Mouse (Mus musculus) neural tube, embryonic 11.5 days (tissue): ENCODE data around the gene Gm21748. TPM values are rescaled to one million over a fixed set of nuclear protein-coding genes. Genes with fewer than 3 reads are reported as not detected.
"Not testable (repeated sequence)": the region's sequence is repeated elsewhere in the genome, so short reads cannot be mapped to it uniquely, and the experiment has no call there.

Experiments used
- ATAC-seq: fragments of 200-750 bp; cut with Nextera tagmentation; 2 replicates; pipeline ENCODE4 v1.8.0; 2017; ENCODE audit warnings: moderate number of reproducible peaks, mild to moderate bottlenecking, moderate TSS enrichment, moderate library complexity; ENCODE audit not compliant: insufficient read depth, low FRiP score, low TSS enrichment
- DNase-seq: peaks from one replicate; pipeline ENCODE4 v3.0.0-alpha.2; 2015; ENCODE audit warnings: low spot score
- H3K27ac ChIP-seq: fragments of 300-500 bp; sonication (generic); 2 replicates; pipeline ENCODE4 v1.5.1; 2014; ENCODE audit warnings: low read depth, mild to moderate bottlenecking, low read length
- H3K27me3 ChIP-seq: fragments of 300-500 bp; sonication (generic); 2 replicates; pipeline ENCODE4 v1.6.1; 2014; ENCODE audit warnings: mild to moderate bottlenecking, low read length, mixed read lengths; ENCODE audit not compliant: control insufficient read depth, insufficient read depth
- H3K36me3 ChIP-seq: fragments of 300-500 bp; sonication (generic); 2 replicates; pipeline ENCODE4 v1.6.1; 2014; ENCODE audit warnings: mild to moderate bottlenecking, low read length, moderate library complexity, mixed read lengths; ENCODE audit not compliant: control insufficient read depth, insufficient read depth
- H3K4me1 ChIP-seq: fragments of 300-500 bp; sonication (generic); 2 replicates; pipeline ENCODE4 v1.6.1; 2014; ENCODE audit warnings: low read length, mixed read lengths; ENCODE audit not compliant: control insufficient read depth, insufficient read depth
- H3K4me2 ChIP-seq: fragments of 300-500 bp; sonication (generic); 2 replicates; pipeline ENCODE4 v1.6.1; 2014; ENCODE audit warnings: low read depth, mild to moderate bottlenecking, moderate library complexity
- H3K4me3 ChIP-seq: fragments of 300-500 bp; sonication (generic); 2 replicates; pipeline ENCODE4 v1.5.1; 2014; ENCODE audit warnings: low read depth, low read length
- H3K9ac ChIP-seq: fragments of 300-500 bp; sonication (generic); 2 replicates; pipeline ENCODE4 v1.6.1; 2014; ENCODE audit warnings: mild to moderate bottlenecking, low read length
- H3K9me3 ChIP-seq: fragments of 300-500 bp; sonication (generic); 2 replicates; pipeline ENCODE4 v1.6.1; 2016; ENCODE audit warnings: low read length; ENCODE audit not compliant: control insufficient read depth
- WGBS: fragments of 180-500 bp; shearing (Covaris S2); extraction: QIAGEN DNeasy Blood & Tissue Kit; methylation state at CpG from one replicate; pipeline ENCODE4 v1.1.7; 2014; 5-methylcytosine and 5-hydroxymethylcytosine counted together
- polyA plus RNA-seq: library from polyadenylated mRNA; unstranded; fragments of >200 nt; fragmentation: Nextera tagmentation; extraction: Ambion mirVana; gene quantifications from 2 replicates; pipeline ENCODE4 v1.2.1, GENCODE M21; 2014

Gene Gm21748
- polyA plus RNA-seq: not detected in 2 replicates

GRCm38 (mm10) chrY:90839077-90839476 lies at the start of gene Gm21748:
Gene Gm21748, minus strand, starts transcription at chrY:90839177.
- H3K4me2 ChIP-seq, H3K27me3 ChIP-seq, H3K36me3 ChIP-seq, DNase-seq, H3K9me3 ChIP-seq, H3K4me1 ChIP-seq, H3K4me3 ChIP-seq, H3K9ac ChIP-seq, ATAC-seq, H3K27ac ChIP-seq: not testable (repeated sequence)
- whole genome bisulfite sequencing: no CpG with 5 or more reads among the region's 8 CpGs

Other genes starting within 250 kb of the Gm21748 start
- gene Gm21860, start 84.4 kb downstream of the Gm21748 start, polyA plus RNA-seq: not detected in 2 replicates
- not detected in 2 replicates for gene Gm47283, start 54.4 kb downstream of the Gm21748 start, polyA plus RNA-seq